Mouse (Mus musculus) central nervous system, embryonic 18 days (tissue): Measurements from ENCODE around the gene Def6. TPM values are rescaled to one million over a fixed set of nuclear protein-coding genes. Genes with fewer than 3 reads are reported as not detected.

Experiments
- polyA plus RNA-seq: library from polyadenylated mRNA; depleted of rRNA; stranded (reverse); fragments of >200 nt; gene quantifications from 2 replicates; pipeline ENCODE4 v1.2.3, GENCODE M21; 2012; rRNA removed

The Def6 gene
- polyA plus RNA-seq = 7.9 and 8.6 TPM in 2 replicates

DNA sequence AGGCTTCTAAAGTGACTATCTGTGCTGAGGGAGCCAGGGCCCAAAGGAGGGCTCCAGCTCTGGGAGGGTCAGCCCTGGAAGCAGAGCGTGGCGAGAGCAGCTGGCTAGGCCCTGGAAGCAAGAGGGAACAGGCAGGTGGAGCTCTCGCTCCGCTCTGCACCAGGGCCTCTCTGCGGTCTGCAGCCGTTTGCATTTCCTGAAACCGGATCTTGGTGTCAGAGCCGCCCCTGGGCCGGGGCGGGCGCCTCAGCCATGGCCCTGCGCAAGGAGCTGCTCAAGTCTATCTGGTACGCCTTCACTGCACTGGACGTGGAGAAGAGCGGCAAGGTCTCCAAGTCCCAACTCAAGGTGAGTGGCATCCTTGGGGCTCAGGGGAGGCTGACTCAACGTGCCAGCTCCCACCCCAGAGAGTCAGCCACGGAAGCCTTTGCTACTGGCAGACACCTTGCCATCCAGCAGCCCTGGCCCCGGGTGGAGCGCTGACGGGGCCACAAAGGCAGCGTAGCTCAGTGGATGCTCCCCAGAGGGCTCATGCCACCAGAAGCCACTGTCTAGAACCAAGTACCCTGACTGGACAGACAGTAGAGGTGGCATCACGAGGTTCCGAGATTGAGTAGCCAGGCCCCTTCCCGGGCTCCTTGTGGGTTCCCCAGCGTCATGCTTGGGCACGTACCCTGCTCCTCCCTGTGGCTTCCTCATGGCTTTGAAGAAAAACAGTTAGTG, at the start of gene Def6:
Gene Def6, plus strand, starts transcription at position 188 of the 723 bp plus-strand sequence.

DNA sequence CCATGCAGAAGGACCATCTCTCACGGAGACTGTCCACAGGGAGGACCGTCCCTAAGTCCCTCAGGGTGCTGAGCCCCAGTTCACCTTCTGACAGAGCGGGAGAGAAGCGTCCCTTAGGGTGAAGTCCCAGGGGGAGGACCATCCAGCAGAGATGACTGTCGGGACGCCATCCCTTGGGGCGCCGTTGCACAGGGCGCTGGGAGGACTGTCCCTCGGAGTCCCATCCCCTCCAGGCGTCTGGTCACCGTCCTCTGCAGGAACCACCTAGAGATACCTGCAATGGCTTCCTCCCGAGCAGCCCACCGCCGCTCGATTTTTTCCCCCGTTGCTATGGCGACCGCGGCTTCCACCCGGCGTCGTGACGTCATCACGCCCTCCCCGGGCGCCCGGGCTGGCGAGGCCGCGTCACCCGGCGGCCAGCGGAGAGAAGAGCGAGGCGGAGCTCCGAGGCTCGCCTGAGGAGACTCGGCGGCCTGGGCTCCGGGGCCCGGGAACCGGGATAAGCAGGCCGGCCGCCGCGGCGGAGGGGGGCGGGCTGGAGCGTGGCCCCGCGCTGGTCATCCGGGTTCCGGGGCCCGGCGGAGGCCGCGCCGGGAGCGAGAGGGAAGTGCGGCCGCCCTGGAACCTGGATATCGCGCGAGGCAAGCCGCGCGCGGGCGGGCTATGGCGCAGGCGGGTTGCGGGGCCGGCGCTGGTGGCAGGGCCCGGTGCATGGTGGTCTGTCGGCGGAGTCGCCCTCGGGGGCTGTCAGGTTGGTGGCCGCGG, 30.6 kb upstream of the Def6 start, which contains the start of gene Zfp523:
Gene Zfp523, plus strand, starts transcription at position 355 of the 765 bp plus-strand sequence.

DNA sequence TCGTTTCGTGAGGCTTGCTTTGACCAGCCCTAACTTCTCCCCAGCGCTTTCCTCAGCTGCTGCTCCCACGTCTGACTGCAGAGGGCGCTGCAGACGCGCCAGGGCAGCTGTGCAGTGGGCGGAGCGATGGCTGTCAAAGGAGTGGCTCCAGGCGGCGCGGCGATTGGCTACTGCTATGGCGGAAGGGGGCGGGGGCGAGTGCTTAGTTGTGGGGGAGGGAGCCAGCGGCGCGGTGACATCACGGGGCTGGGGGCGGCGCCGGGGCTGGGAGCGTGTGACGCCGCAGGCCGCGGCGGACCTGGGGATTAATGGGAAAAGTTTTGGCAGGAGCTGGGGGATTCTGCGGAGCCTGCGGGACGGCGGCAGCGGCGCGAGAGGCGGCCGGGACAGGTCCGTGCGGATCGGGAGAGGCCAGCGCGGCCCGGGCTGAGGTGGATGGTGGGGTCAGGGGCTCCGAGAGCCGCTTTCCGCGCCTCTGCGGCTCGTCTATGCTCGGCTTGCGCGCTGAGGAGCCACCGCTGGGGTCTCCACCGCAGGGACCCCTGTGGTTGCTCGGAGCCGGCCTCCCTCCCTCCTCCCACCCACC, 25.0 kb downstream of the Def6 start, which contains the start of gene Ppard:
Gene Ppard, plus strand, starts transcription at position 226 of the 586 bp plus-strand sequence.

Other genes starting within 250 kb of the Def6 start
- 2.7 and 3.3 TPM in 2 replicates for gene Tcp11, start 127.1 kb upstream of the Def6 start, polyA plus RNA-seq
- 14.5 and 16.3 TPM in 2 replicates for gene Scube3, start 65.6 kb upstream of the Def6 start, polyA plus RNA-seq
- 74.3 and 80.9 TPM in 2 replicates for gene Zfp523, start 30.6 kb upstream of the Def6 start, polyA plus RNA-seq
- gene Ppard, start 24.9 kb downstream of the Def6 start, polyA plus RNA-seq = 9.8 and 11.1 TPM in 2 replicates
- 12.8 and 16.0 TPM in 2 replicates for gene Fance, start 105.7 kb downstream of the Def6 start, polyA plus RNA-seq
- gene Rpl10a, start 120.7 kb downstream of the Def6 start, polyA plus RNA-seq = 1,647 and 1,951 TPM in 2 replicates
- 6.2 and 7.0 TPM in 2 replicates for gene Tead3, start 143.0 kb downstream of the Def6 start, polyA plus RNA-seq
- 0.95 and 1.1 TPM in 2 replicates for gene Tulp1, start 157.4 kb downstream of the Def6 start, polyA plus RNA-seq